Mouse (Mus musculus): Measurements from ENCODE around the gene Dync2li1. TPM values are rescaled to one million over a fixed set of nuclear protein-coding genes. Genes with fewer than 3 reads are reported as not detected.

The Dync2li1 gene
- polyA plus RNA-seq, 1 experiment = 0.71 TPM

DNA sequence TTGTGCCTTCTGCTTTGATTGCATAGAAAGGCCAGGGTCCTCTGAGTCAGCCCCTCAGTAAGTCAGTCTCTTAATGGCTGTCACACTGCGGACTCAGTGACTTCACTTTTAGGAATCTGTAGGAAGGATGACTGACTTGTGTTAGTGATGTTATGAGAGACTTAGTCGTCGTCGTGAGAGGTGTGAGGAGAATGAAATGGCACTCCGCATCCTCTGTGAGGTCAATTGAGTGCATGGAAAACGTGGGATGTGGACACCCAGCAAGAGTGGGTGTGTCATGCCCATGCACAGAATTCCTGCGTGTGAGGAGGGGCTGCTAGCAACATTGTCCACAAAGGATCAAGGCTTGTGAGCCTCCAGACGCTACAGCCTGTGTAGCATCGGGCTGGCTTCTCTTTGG, 2.3 kb downstream of the Dync2li1 start:
- DNase-seq (ENCODE audit: low read depth in 1 of 2, low spot score in 2 of 2) = no peak
- no peak for TF ChIP-seq POLR2A (IDR thresholded peaks at IDR 0.05; ENCODE audit: low read depth, low read length)
- TF ChIP-seq CTCF (IDR thresholded peaks at IDR 0.05; ENCODE audit: extremely low read depth, insufficient read depth, insufficient read length, insufficient replicate concordance) = no peak
- no peaks in the 10 kb centered on the region for H3K36me3 ChIP-seq (ENCODE audit: control insufficient read depth, insufficient read depth, low read length)
- peaks cover 4% of the 10 kb centered on the region for H3K4me1 ChIP-seq (ENCODE audit: control insufficient read depth, insufficient read depth, insufficient read length)
- 88% methylated on average over 9 of the region's 9 CpGs for WGBS
- H3K27ac ChIP-seq (ENCODE audit: insufficient read depth, low read length) = no peak overlapping the region
- no peak overlapping the region for H3K4me3 ChIP-seq (ENCODE audit: extremely low read depth, insufficient read depth, insufficient read length)
- no peaks in the 10 kb centered on the region for H3K27me3 ChIP-seq (ENCODE audit: control insufficient read depth, insufficient read depth, low read length)

DNA sequence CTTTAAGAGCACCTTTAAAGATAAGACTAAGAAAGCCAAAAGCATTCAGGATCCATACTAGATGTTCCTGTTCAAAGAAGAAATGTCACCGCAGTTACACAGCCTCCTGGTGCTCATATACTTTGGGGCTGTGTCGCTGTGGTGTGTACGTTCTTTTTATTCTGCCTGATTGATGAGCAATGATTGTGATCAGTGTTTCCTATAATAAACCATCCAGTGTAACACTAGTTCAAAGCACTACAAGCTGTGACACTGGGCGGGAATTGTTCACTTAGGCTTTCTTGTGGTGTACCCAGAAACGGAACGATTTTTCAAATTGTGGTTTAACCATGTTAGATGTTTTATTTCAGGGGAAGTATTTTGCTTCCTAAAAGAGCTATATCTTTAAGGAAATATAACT, 5.5 kb downstream of the Dync2li1 start:
- 47% methylated on average over 6 of the region's 6 CpGs for WGBS
- Histone ChIP-seq H3K27ac (ENCODE audit: insufficient read depth, low read length) (no peak overlapping the region), H3K4me3 (ENCODE audit: extremely low read depth, insufficient read depth, insufficient read length) (no peak overlapping the region), H3K36me3 (ENCODE audit: control insufficient read depth, insufficient read depth, low read length) (no peaks in the 10 kb centered on the region), H3K4me1 (ENCODE audit: control insufficient read depth, insufficient read depth, insufficient read length) (peaks cover 4% of the 10 kb centered on the region), H3K27me3 (ENCODE audit: control insufficient read depth, insufficient read depth, low read length) (no peaks in the 10 kb centered on the region)
- TF ChIP-seq CTCF (IDR thresholded peaks at IDR 0.05; ENCODE audit: extremely low read depth, insufficient read depth, insufficient read length, insufficient replicate concordance) (no peak), POLR2A (IDR thresholded peaks at IDR 0.05; ENCODE audit: low read depth, low read length) (no peak)
- DNase-seq (ENCODE audit: low read depth in 1 of 2, low spot score in 2 of 2) = no peak

DNA sequence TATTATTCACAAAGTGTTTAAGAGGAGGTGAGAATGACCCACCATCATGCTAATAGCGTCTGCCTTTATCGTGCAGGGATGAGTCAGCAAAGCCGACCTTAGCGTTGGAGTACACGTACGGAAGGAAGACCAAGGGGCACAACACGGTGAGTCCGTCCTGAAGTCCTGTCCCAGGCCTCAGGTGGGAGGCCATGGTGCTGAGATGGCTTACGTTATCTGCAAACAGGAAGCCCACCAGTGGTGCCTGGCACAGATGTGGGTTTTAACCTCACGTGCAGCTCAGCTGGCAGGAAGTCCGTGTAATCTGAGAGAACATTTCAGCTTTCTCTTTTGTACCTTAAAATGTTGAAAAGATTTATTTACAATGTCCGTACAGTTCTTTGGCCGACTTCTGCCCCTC, 7.1 kb downstream of the Dync2li1 start:
- no peak for TF ChIP-seq POLR2A (IDR thresholded peaks at IDR 0.05; ENCODE audit: low read depth, low read length)
- no peak for TF ChIP-seq CTCF (IDR thresholded peaks at IDR 0.05; ENCODE audit: extremely low read depth, insufficient read depth, insufficient read length, insufficient replicate concordance)
- 11% methylated on average over 13 of the region's 13 CpGs for WGBS
- Histone ChIP-seq H3K4me1 (ENCODE audit: control insufficient read depth, insufficient read depth, insufficient read length) (peaks cover 4% of the 10 kb centered on the region), H3K27ac (ENCODE audit: insufficient read depth, low read length) (peak overlapping the region; percentile 52; the same call in 1 of the 2 replicates), H3K4me3 (ENCODE audit: extremely low read depth, insufficient read depth, insufficient read length) (peak overlapping the region; percentile 22; the same call in 1 of the 2 replicates), H3K36me3 (ENCODE audit: control insufficient read depth, insufficient read depth, low read length) (no peaks in the 10 kb centered on the region), H3K27me3 (ENCODE audit: control insufficient read depth, insufficient read depth, low read length) (no peaks in the 10 kb centered on the region)
- DNase-seq (ENCODE audit: low read depth in 1 of 2, low spot score in 2 of 2) = peak; percentile 18 to 53

DNA sequence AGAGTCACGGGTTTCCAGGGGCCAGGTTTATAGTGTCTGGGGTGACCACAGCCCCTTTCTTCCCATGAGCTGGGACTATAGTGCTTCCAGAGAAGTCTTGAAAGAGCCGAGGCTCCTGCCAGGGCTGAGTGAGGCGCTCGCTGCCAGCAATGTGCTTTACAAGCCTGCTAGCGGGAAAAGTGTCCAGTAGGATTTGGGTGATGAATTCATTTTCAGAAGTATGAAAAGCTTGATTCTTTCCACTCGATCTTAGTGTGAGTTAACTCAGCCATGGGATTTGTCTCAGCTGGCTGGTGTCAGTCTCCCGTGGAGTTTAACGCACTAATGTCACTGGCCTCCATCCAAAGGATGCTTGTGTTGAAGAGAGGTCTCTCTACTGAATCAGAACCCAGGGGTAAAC, 10.0 kb downstream of the Dync2li1 start:
- Histone ChIP-seq H3K27ac (ENCODE audit: insufficient read depth, low read length) (no peak overlapping the region), H3K27me3 (ENCODE audit: control insufficient read depth, insufficient read depth, low read length) (no peaks in the 10 kb centered on the region), H3K4me3 (ENCODE audit: extremely low read depth, insufficient read depth, insufficient read length) (no peak overlapping the region), H3K36me3 (ENCODE audit: control insufficient read depth, insufficient read depth, low read length) (no peaks in the 10 kb centered on the region), H3K4me1 (ENCODE audit: control insufficient read depth, insufficient read depth, insufficient read length) (peaks cover 4% of the 10 kb centered on the region)
- WGBS = 82% methylated on average over 8 of the region's 8 CpGs
- no peak for DNase-seq (ENCODE audit: low read depth in 1 of 2, low spot score in 2 of 2)
- TF ChIP-seq CTCF (IDR thresholded peaks at IDR 0.05; ENCODE audit: extremely low read depth, insufficient read depth, insufficient read length, insufficient replicate concordance) (no peak), POLR2A (IDR thresholded peaks at IDR 0.05; ENCODE audit: low read depth, low read length) (no peak)

DNA sequence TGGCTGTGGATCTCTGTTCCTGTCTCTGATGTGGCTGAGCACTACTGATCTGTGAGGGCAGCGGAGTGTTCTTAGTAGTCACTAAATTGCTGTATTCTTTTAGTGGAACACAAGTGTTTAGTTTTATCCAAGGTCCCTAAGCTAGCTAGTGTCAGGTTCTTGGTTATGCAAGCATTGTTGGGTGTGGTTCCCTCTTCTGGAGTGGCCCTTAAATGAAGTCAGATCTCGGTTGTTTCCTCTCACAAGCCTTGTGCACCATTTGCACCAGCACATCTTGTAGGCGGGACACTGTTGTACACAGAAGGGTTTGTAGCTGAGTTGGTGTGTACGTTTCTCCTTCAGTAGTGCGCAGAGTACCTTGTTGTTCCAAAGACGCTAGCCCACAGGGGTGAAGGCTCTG, 11.7 kb downstream of the Dync2li1 start:
- 87% methylated on average over 6 of the region's 6 CpGs for WGBS
- TF ChIP-seq CTCF (IDR thresholded peaks at IDR 0.05; ENCODE audit: extremely low read depth, insufficient read depth, insufficient read length, insufficient replicate concordance) (no peak), POLR2A (IDR thresholded peaks at IDR 0.05; ENCODE audit: low read depth, low read length) (no peak)
- DNase-seq (ENCODE audit: low read depth in 1 of 2, low spot score in 2 of 2) = no peak
- H3K27me3 ChIP-seq (ENCODE audit: control insufficient read depth, insufficient read depth, low read length) = no peaks in the 10 kb centered on the region
- no peak overlapping the region for H3K27ac ChIP-seq (ENCODE audit: insufficient read depth, low read length)
- H3K36me3 ChIP-seq (ENCODE audit: control insufficient read depth, insufficient read depth, low read length) = no peaks in the 10 kb centered on the region
- no peak overlapping the region for H3K4me3 ChIP-seq (ENCODE audit: extremely low read depth, insufficient read depth, insufficient read length)
- H3K4me1 ChIP-seq (ENCODE audit: control insufficient read depth, insufficient read depth, insufficient read length) = peaks cover 4% of the 10 kb centered on the region

DNA sequence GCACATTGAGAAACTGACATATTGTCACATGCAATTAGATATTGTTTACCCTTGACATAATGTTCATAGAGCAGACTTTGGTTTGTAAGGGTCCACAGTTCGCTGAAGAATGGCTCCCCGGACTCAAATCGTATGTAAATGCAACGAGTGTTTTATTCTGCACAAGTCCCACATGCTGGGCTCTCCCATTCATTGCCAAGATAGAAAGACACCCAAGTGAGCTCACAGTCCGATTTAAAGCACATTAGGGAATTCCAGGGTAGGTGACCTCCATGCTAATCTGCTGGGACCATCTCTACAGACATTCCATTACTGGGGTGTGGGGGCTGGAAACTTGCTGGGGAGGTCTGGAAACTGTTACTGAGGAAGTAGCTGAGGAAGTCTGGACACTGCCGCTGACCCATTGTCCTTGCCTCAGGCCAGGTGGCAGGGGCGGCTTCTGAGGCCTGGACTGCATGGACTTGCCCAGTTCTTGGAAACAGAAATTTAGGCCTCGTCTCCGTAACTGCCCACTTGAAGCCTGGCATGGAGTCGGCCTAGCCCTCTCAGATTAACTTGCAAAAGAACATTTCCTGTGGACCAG, 13.6 kb downstream of the Dync2li1 start:
- H3K27me3 ChIP-seq (ENCODE audit: control insufficient read depth, insufficient read depth, low read length) = no peaks in the 10 kb centered on the region
- TF ChIP-seq POLR2A (IDR thresholded peaks at IDR 0.05; ENCODE audit: low read depth, low read length) = no peak
- TF ChIP-seq CTCF (IDR thresholded peaks at IDR 0.05; ENCODE audit: extremely low read depth, insufficient read depth, insufficient read length, insufficient replicate concordance) = no peak
- 87% methylated on average over 10 of the region's 10 CpGs for WGBS
- no peak overlapping the region for H3K4me3 ChIP-seq (ENCODE audit: extremely low read depth, insufficient read depth, insufficient read length)
- no peak overlapping the region for H3K27ac ChIP-seq (ENCODE audit: insufficient read depth, low read length)
- no peaks in the 10 kb centered on the region for H3K36me3 ChIP-seq (ENCODE audit: control insufficient read depth, insufficient read depth, low read length)
- H3K4me1 ChIP-seq (ENCODE audit: control insufficient read depth, insufficient read depth, insufficient read length) = no peaks in the 10 kb centered on the region
- no peak for DNase-seq (ENCODE audit: low read depth in 1 of 2, low spot score in 2 of 2)

DNA sequence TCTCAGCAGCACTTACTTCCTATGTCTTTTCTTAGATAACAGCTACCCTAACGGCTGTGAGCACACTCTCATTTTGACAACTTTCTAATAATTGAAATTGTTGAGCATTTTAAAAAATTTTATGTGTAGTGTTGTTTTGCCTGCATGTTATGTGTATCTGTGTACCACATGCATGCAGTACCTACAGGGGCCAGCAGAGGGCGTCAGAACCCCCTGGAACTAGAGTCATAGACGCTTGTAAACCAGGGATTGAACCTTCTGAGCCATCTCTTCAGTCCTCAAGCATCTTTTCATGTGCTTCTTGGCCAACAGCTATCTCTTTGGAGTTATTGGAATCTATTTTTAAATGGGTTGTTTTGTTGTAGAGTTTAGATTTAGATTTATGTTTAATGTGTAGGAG, 15.6 kb downstream of the Dync2li1 start:
- Histone ChIP-seq H3K27me3 (ENCODE audit: control insufficient read depth, insufficient read depth, low read length) (no peaks in the 10 kb centered on the region), H3K4me3 (ENCODE audit: extremely low read depth, insufficient read depth, insufficient read length) (no peak overlapping the region), H3K4me1 (ENCODE audit: control insufficient read depth, insufficient read depth, insufficient read length) (no peaks in the 10 kb centered on the region), H3K27ac (ENCODE audit: insufficient read depth, low read length) (no peak overlapping the region), H3K36me3 (ENCODE audit: control insufficient read depth, insufficient read depth, low read length) (no peaks in the 10 kb centered on the region)
- no peak; the same call in 1 of the 2 replicates for TF ChIP-seq CTCF (IDR thresholded peaks at IDR 0.05; ENCODE audit: extremely low read depth, insufficient read depth, insufficient read length, insufficient replicate concordance)
- WGBS = 45% methylated on average over 3 of the region's 3 CpGs
- DNase-seq (ENCODE audit: low read depth in 1 of 2, low spot score in 2 of 2) = peak in 1 of 2 experiments; percentile 12
